ENCODE assay signal across 1 mouse cellular context in the genomic region with DNA sequence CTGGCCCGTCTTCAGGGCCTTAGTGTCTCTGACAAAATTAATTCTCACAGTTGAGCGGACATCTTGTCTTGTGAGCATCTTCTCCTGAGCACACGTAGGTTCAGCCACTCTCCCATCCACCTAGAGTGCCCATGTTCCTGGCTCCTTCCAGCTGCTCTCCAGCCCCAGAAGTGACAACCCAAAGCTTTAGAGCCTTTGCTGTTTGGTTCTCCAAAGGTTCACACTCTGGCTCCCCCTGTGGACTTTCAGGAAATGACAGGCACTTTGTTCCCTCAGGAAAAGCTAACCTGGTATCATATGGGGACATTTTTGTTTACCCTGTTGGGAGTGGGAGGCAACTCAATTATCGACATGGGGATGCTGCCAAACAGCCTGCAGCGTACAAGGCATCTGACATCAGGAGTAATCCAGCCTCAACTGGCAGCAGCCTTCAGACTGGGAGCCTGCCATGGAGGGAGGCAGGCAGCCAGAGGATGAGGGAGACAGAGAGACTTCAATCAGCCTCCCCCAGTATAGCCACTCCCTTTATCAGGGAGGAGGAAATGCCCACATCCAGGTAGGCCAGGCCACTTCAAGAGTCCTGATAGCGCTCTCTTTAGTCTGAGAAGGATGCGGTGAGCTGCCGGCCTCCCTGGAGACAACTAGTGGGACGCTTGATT.
TF ChIP-seq lines count a peak whose summit lies in the region.

No protein-coding gene starts in this region.

TF ChIP-seq in MEL, 35 proteins besides CTCF, POLR2A, EP300 and RAD21:
- 0 out of 2 replicates have a peak, but pooled peaks have one; percentile 4 for TF ChIP-seq SMC3 (IDR thresholded peaks at IDR 0.05; ENCODE audit: low read depth, low read length)
TF ChIP-seq in MEL: peak in this region for 1; not testable (repeated sequence) for 34.
